Mouse (Mus musculus): ENCODE results near the gene Pip5k1c. TPM values are rescaled to one million over a fixed set of nuclear protein-coding genes. Genes with fewer than 3 reads are reported as not detected.

The Pip5k1c gene
- polyA plus RNA-seq, 1 experiment from 2014 or later, result 99.3 TPM

GRCm38 (mm10) chr10:81285694-81286450 lies 6.9 kb upstream of the Pip5k1c start:
- H3K9ac ChIP-seq, result peak overlapping the region; percentile 54
- 2% methylated on average over 54 of the region's 54 CpGs for WGBS
- H3K4me3 ChIP-seq, result peak overlapping the region; percentile 42
- H3K4me1 ChIP-seq, result peaks cover 7% of the 10 kb centered on the region
- H3K27ac ChIP-seq, result no peak overlapping the region
- H3K4me2 ChIP-seq (replicated peaks), result peak overlapping the region; percentile 69
- H3K9me3 ChIP-seq, result no peaks in the 10 kb centered on the region
- H3K36me3 ChIP-seq, result no peaks in the 10 kb centered on the region
- ATAC-seq (ENCODE audit: low FRiP score, low read depth), result peak; percentile 61
- peaks cover 41% of the 10 kb centered on the region for H3K27me3 ChIP-seq (replicated peaks)

DNA sequence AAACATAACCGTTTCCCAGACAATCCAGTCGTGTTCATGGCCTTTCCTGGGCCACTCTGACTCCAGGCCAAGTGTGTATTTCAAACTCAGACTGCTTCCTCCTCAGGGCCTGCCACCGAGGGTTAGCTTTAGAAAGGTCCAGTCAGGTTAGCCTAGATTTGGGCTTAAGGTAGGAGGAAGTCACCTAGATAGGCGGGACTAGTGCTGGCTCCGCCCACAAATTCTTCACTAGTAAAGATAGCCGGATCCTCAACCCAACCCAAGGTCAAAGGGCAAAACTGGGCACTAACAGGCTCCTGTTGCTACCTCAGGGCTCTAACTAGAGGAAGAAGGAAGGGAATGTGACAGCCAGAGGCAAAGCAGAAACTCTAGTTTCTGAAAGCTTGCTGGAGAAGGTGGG lies 6.2 kb upstream of the Pip5k1c start:
- no peak for ATAC-seq (ENCODE audit: low FRiP score, low read depth)
- no peaks in the 10 kb centered on the region for H3K9me3 ChIP-seq
- H3K27me3 ChIP-seq (replicated peaks), result peaks cover 47% of the 10 kb centered on the region
- H3K4me1 ChIP-seq, result peaks cover 10% of the 10 kb centered on the region
- H3K4me3 ChIP-seq, result no peak overlapping the region
- H3K4me2 ChIP-seq (replicated peaks), result no peak overlapping the region
- no peak overlapping the region for H3K9ac ChIP-seq
- H3K36me3 ChIP-seq, result no peaks in the 10 kb centered on the region
- no peak overlapping the region for H3K27ac ChIP-seq
- 48% methylated on average over 6 of the region's 6 CpGs for WGBS

- WGBS, result 62% methylated on average over 8 of the region's 8 CpGs
- peaks cover 47% of the 10 kb centered on the region for H3K27me3 ChIP-seq (replicated peaks)
- H3K4me2 ChIP-seq (replicated peaks), result no peak overlapping the region
- no peak overlapping the region for H3K9ac ChIP-seq
- no peaks in the 10 kb centered on the region for H3K9me3 ChIP-seq
- H3K36me3 ChIP-seq, result no peaks in the 10 kb centered on the region
- H3K27ac ChIP-seq, result no peak overlapping the region
- no peak for ATAC-seq (ENCODE audit: low FRiP score, low read depth)
- peaks cover 10% of the 10 kb centered on the region for H3K4me1 ChIP-seq
- H3K4me3 ChIP-seq, result no peak overlapping the region
Measured at GRCm38 (mm10) chr10:81287513-81288157, 5.1 kb upstream of the Pip5k1c start.

GRCm38 (mm10) chr10:81288601-81289000 lies 4.2 kb upstream of the Pip5k1c start:
- Histone ChIP-seq H3K27me3 (replicated peaks) (peaks cover 38% of the 10 kb centered on the region), H3K4me2 (replicated peaks) (no peak overlapping the region), H3K9ac (no peak overlapping the region), H3K36me3 (no peaks in the 10 kb centered on the region), H3K4me1 (peaks cover 12% of the 10 kb centered on the region), H3K4me3 (no peak overlapping the region), H3K9me3 (no peaks in the 10 kb centered on the region), H3K27ac (no peak overlapping the region)
- 46% methylated on average over 6 of the region's 6 CpGs for WGBS
- no peak for ATAC-seq (ENCODE audit: low FRiP score, low read depth)

DNA sequence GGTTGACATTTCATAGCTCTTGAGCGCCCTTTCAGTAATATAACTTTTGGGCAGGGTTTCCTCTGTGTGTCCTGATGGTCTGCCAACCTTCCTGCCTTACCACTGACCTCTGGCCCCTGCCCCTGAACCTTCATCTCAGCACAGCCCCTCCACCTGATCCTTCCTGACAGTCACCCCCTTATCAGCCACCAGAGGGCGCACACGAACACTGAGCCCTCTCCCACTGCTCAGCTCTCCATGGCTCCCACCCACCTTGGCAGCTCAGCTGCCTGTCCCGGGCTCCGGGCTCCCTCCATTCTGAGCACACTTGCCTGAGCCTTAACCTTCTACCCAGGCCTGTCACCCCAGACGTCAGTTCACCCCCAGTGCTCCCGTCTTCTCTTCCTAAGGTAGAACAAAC lies 3.5 kb upstream of the Pip5k1c start:
- 4% methylated on average over 7 of the region's 7 CpGs for WGBS
- no peak for ATAC-seq (ENCODE audit: low FRiP score, low read depth)
- no peaks in the 10 kb centered on the region for H3K36me3 ChIP-seq
- peaks cover 31% of the 10 kb centered on the region for H3K27me3 ChIP-seq (replicated peaks)
- H3K4me3 ChIP-seq, result no peak overlapping the region
- peaks cover 19% of the 10 kb centered on the region for H3K4me1 ChIP-seq
- no peak overlapping the region for H3K4me2 ChIP-seq (replicated peaks)
- H3K9me3 ChIP-seq, result no peaks in the 10 kb centered on the region
- H3K9ac ChIP-seq, result no peak overlapping the region
- H3K27ac ChIP-seq, result no peak overlapping the region

DNA sequence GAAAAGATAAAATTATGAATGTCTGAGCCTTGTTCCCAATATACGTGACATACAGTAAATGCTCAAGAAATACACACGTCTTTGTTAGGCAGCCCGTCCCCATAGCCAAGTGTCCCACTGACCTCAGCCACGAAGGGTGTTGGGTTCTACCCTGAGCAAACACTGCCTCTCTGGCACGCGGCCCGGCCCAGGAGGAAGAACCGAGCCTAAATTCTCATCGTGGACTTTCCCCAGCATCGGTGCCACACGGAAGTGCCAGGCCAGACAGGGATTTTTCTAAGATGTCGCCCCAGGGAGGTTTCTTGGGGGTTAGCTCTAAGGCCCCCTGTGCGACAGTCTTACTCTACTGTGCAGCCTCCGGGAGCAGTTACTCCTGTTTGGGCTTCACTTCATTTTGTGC lies 3.0 kb upstream of the Pip5k1c start:
- Histone ChIP-seq H3K36me3 (no peaks in the 10 kb centered on the region), H3K9ac (no peak overlapping the region), H3K27ac (no peak overlapping the region), H3K27me3 (replicated peaks) (peaks cover 26% of the 10 kb centered on the region), H3K4me2 (replicated peaks) (no peak overlapping the region), H3K4me3 (no peak overlapping the region), H3K9me3 (no peaks in the 10 kb centered on the region), H3K4me1 (peaks cover 24% of the 10 kb centered on the region)
- 64% methylated on average over 14 of the region's 14 CpGs for WGBS
- ATAC-seq (ENCODE audit: low FRiP score, low read depth), result no peak

DNA sequence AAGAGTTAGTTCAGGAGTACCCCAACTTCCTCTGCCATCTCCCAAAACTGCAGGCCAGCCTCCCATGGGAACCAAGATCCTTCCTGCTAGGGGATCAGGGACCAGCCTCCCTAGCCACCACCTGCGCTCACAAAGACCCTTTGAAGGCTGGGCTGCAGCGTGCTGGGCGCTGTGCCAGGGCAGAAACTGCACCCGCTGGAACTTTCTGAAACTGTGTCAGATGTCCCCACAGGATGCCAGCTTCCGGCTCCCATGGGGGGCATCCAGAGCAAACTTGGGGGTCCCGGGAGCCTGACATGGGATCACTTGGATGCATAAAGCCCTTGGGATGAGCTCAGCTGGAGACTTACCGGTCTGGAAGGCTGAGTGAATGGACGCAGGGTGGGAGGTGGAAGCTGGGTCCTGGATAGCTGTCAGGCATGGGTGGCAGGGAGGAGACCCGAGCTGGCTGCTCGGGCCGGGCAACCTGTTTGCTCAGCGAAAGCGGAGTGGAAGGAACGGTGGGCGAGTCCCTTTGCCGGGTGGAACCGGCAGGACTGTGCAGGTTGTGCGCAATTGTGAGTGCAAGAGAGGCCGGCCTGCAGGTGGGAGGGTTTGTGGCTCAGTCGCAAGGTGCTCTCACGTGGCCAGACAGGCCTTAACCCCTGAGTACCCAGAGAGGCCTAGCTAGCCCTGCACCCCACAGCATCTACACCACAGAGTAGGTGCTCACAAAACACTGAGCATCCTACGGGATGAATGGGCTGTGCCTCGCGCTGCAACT lies 1.9 kb upstream of the Pip5k1c start:
- Histone ChIP-seq H3K27ac (no peak overlapping the region), H3K4me3 (no peak overlapping the region), H3K36me3 (no peaks in the 10 kb centered on the region), H3K4me1 (peaks cover 26% of the 10 kb centered on the region), H3K4me2 (replicated peaks) (peak overlapping the region; percentile 5; the same call in 1 of the 2 replicates), H3K27me3 (replicated peaks) (peaks cover 18% of the 10 kb centered on the region), H3K9me3 (no peaks in the 10 kb centered on the region), H3K9ac (no peak overlapping the region)
- WGBS, result 19% methylated on average over 24 of the region's 24 CpGs
- ATAC-seq (ENCODE audit: low FRiP score, low read depth), result no peak

- H3K27ac ChIP-seq, result no peak within 1 kb of the TSS
- peaks cover 26% of the 10 kb centered on the region for H3K4me1 ChIP-seq
- H3K9ac ChIP-seq, result no peak within 1 kb of the TSS
- ATAC-seq (ENCODE audit: low FRiP score, low read depth), result no peak
- H3K4me3 ChIP-seq, result no peak within 1 kb of the TSS
- H3K27me3 ChIP-seq (replicated peaks), result peaks cover 18% of the 10 kb centered on the region
- 76% methylated on average over 9 of the region's 9 CpGs for WGBS
- peak within 1 kb of the TSS; percentile 5; the same call in 1 of the 2 replicates for H3K4me2 ChIP-seq (replicated peaks)
- H3K36me3 ChIP-seq, result peaks cover 3% of the 10 kb centered on the region; the same call in 1 of the 2 replicates
- H3K9me3 ChIP-seq, result no peaks in the 10 kb centered on the region
Measured at GRCm38 (mm10) chr10:81291511-81292104, 1.2 kb upstream of the Pip5k1c start, which contains the start of gene Tjp3. Gene Tjp3 (minus strand): TSS chr10:81291581.

DNA sequence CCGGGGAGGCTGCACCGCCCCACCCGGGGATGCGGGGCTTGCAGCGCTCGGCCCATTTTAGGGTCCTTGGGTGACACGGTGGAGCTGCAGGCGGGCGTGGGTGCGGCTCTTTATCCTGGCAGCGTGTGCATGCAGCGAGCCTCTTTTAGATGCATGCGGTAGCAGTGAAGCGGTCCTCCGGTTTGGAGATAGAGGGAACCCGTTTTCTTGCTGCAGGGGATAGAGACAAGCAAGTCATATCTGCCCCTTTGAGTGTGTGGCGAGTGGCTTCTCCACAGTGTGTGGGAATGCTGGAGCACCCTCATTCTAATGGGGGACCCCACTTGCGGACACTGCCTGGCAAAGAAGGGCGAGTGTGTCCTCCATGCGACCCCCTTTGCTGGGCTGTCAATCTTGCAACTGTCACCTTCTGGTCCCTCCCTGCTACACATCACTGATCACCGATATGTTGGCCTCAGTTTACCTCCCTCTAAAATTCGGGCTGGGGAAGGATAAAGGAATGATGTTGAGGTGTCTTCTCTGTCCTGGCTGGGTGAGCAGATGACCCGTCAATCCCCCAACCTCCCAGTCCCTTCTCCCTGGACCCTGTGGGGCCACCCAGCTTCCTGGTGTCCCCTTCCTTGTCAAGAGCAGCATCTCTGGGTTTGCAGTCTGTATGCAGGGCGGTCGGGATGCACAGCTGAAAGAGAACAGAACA lies 719 bp downstream of the Pip5k1c start:
- Histone ChIP-seq H3K4me2 (replicated peaks) (peak overlapping the region; percentile 86), H3K36me3 (peaks cover 4% of the 10 kb centered on the region; the same call in 1 of the 2 replicates), H3K9me3 (no peaks in the 10 kb centered on the region), H3K4me1 (peaks cover 26% of the 10 kb centered on the region), H3K27me3 (replicated peaks) (peaks cover 18% of the 10 kb centered on the region), H3K4me3 (peak overlapping the region; percentile 80), H3K9ac (peak overlapping the region; percentile 87), H3K27ac (peak overlapping the region; percentile 72; the same call in 1 of the 2 replicates)
- ATAC-seq (ENCODE audit: low FRiP score, low read depth), result peak; percentile 4; the same call in 1 of the 2 replicates
- 4% methylated on average over 25 of the region's 25 CpGs for WGBS

GRCm38 (mm10) chr10:81294442-81294841 lies 1.7 kb downstream of the Pip5k1c start:
- no peak for ATAC-seq (ENCODE audit: low FRiP score, low read depth)
- H3K4me2 ChIP-seq (replicated peaks), result peak overlapping the region; percentile 86
- WGBS, result 44% methylated on average over 8 of the region's 8 CpGs
- H3K36me3 ChIP-seq, result peaks cover 4% of the 10 kb centered on the region; the same call in 1 of the 2 replicates
- peaks cover 26% of the 10 kb centered on the region for H3K4me1 ChIP-seq
- no peak overlapping the region for H3K27ac ChIP-seq
- no peaks in the 10 kb centered on the region for H3K9me3 ChIP-seq
- peak overlapping the region; percentile 80 for H3K4me3 ChIP-seq
- peak overlapping the region; percentile 87; the same call in 1 of the 2 replicates for H3K9ac ChIP-seq
- peaks cover 18% of the 10 kb centered on the region for H3K27me3 ChIP-seq (replicated peaks)

- Histone ChIP-seq H3K4me3 (no peak overlapping the region), H3K4me2 (replicated peaks) (peak overlapping the region; percentile 86), H3K27ac (no peak overlapping the region), H3K9me3 (no peaks in the 10 kb centered on the region), H3K9ac (peak overlapping the region; percentile 87; the same call in 1 of the 2 replicates), H3K4me1 (peaks cover 26% of the 10 kb centered on the region), H3K27me3 (replicated peaks) (peaks cover 13% of the 10 kb centered on the region), H3K36me3 (peaks cover 4% of the 10 kb centered on the region; the same call in 1 of the 2 replicates)
- ATAC-seq (ENCODE audit: low FRiP score, low read depth), result no peak
- 90% methylated on average over 6 of the region's 6 CpGs for whole genome bisulfite sequencing
Measured at GRCm38 (mm10) chr10:81295185-81295584, 2.4 kb downstream of the Pip5k1c start.
